Mouse (Mus musculus) liver, embryonic 14.5 days (tissue): ENCODE results near the gene Ubl3. TPM values are rescaled to one million over a fixed set of nuclear protein-coding genes. Genes with fewer than 3 reads are reported as not detected.

Source experiments
- ATAC-seq: fragments of 200-750 bp; cut with Nextera tagmentation; 2 replicates; pipeline ENCODE4 v1.8.0; 2017; ENCODE audit warnings: moderate number of reproducible peaks, mild to moderate bottlenecking, moderate library complexity; ENCODE audit not compliant: insufficient read depth
- DNase-seq, 3 experiments: peaks; one replicate each; pipeline ENCODE4 v3.0.0-alpha.2; 2012 to 2013; ENCODE audit warnings: low read depth in 3 of 3, low spot score in 3 of 3
- H3K27ac ChIP-seq: fragments of 300-500 bp; sonication (generic); 2 replicates; pipeline ENCODE4 v1.5.1; 2014; ENCODE audit warnings: moderate library complexity, mild to moderate bottlenecking, control low read depth, inconsistent platforms
- H3K27me3 ChIP-seq: fragments of 300-500 bp; sonication (generic); 2 replicates; pipeline ENCODE4 v1.6.1; 2014; ENCODE audit warnings: mild to moderate bottlenecking, low read length, moderate library complexity; ENCODE audit not compliant: control insufficient read depth, insufficient read depth
- H3K36me3 ChIP-seq: fragments of 300-500 bp; sonication (generic); replicated peaks from 2 replicates; pipeline ENCODE4 v1.6.1; 2014; ENCODE audit warnings: low read depth; ENCODE audit not compliant: control insufficient read depth, insufficient read depth
- H3K4me1 ChIP-seq, 2 experiments: fragments of 200-500 bp in 1 of 2; fragments of 300-500 bp in 1 of 2; sonication (generic) in 1 of 2; replicated peaks; 2 replicates each; pipeline ENCODE4 v1.6.1; 2012 to 2014; ENCODE audit warnings: antibody characterized with exemption in 1 of 2, inconsistent platforms in 1 of 2, low read length in 1 of 2; ENCODE audit not compliant: control insufficient read depth in 2 of 2, insufficient read depth in 2 of 2
- H3K4me2 ChIP-seq: fragments of 300-500 bp; sonication (generic); 2 replicates; pipeline ENCODE4 v1.6.1; 2014; ENCODE audit warnings: low read depth, mild to moderate bottlenecking, control low read depth, moderate library complexity
- H3K4me3 ChIP-seq, 2 experiments: fragments of 200-500 bp in 1 of 2; fragments of 300-500 bp in 1 of 2; sonication (generic) in 1 of 2; 2 replicates each; pipeline ENCODE4 v1.5.1; 2012 to 2014; ENCODE audit warnings: low read depth in 2 of 2, low read length in 2 of 2, mild to moderate bottlenecking in 2 of 2, control low read depth in 1 of 2, inconsistent platforms in 1 of 2, moderate library complexity in 1 of 2; ENCODE audit not compliant: insufficient read depth in 1 of 2
- H3K9ac ChIP-seq: fragments of 300-500 bp; sonication (generic); replicated peaks from 2 replicates; pipeline ENCODE4 v1.6.1; 2014; ENCODE audit warnings: mild to moderate bottlenecking, control low read depth, moderate library complexity
- H3K9me3 ChIP-seq: fragments of 300-500 bp; sonication (generic); 2 replicates; pipeline ENCODE4 v1.6.1; 2016; ENCODE audit warnings: low read length, mixed read lengths; ENCODE audit not compliant: control insufficient read depth
- CTCF ChIP-seq: IDR thresholded peaks from 2 replicates; pipeline ENCODE4 v1.5.1; 2016; ENCODE audit warnings: antibody characterized with exemption, low read depth, control low read depth
- EP300 ChIP-seq: IDR thresholded peaks from 2 replicates; pipeline ENCODE4 v1.6.1; 2016; ENCODE audit warnings: antibody characterized with exemption, low read depth
- WGBS: fragments of 180-500 bp; shearing (Covaris S2); extraction: QIAGEN DNeasy Blood & Tissue Kit; methylation state at CpG from one replicate; pipeline ENCODE4 v1.1.7; 2014; ENCODE audit not compliant: insufficient replicate concordance; 5-methylcytosine and 5-hydroxymethylcytosine counted together
- polyA plus RNA-seq, 2 experiments: library from polyadenylated mRNA; depleted of rRNA in 1 of 2; stranded (reverse) in 1 of 2; unstranded in 1 of 2; fragments of >200 nt; fragmentation: Nextera tagmentation in 1 of 2; extraction: Ambion mirVana in 1 of 2; gene quantifications; 2 replicates each; pipeline versions ENCODE4 v1.2.1 to v1.2.3; 2012 to 2014

The Ubl3 gene
- polyA plus RNA-seq, 2 experiments: 6.3 to 16.0 TPM

- no peaks in the 10 kb centered on the region for H3K4me1 ChIP-seq
- TF ChIP-seq CTCF: no peak
- TF ChIP-seq EP300: no peak
- H3K4me3 ChIP-seq: no peak overlapping the region
- WGBS: 58% methylated on average over 5 of the region's 5 CpGs
- H3K36me3 ChIP-seq: no peaks in the 10 kb centered on the region
- no peak for ATAC-seq
- no peaks in the 10 kb centered on the region for H3K9me3 ChIP-seq
- no peak overlapping the region for H3K27ac ChIP-seq
- no peak overlapping the region for H3K4me2 ChIP-seq
- no peak overlapping the region for H3K9ac ChIP-seq
- no peaks in the 10 kb centered on the region for H3K27me3 ChIP-seq
- no peak for DNase-seq
Observed at GRCm38 (mm10) chr5:148572676-148573075, 20.1 kb upstream of the Ubl3 start.

DNA sequence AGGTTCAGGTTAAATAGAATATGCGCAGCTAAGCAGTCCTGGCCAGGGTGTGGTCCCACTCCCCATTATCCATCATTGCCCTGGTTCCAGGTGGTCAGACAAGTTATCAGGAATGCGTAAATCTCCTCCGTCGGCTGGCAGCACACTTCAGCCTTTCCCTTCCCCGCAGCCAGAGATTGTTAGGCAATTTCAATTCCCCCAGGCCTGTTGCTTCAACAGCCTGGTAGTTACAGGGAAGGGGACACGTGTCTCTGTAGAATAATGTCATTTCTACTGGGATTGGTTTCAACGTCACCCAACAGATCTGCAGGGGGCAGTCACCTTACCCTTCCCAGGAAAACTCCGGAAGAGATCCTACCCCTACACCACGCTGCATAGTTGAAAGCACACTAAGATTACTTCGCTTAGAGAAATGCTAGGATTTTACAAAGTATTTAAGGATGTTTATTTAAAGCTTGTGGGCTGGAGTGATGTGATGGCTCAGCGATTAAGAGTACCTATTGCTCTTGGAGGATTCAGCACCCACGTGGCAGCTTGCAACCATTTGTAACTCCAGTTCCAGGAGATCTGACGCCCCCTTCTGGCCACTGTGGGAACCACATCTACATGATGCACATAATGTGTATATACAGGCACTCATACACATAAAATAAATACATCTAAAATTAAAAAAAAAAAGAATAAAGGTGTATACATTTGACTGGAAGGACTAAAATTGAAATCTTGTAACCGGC lies 18.1 kb upstream of the Ubl3 start:
- TF ChIP-seq CTCF (peak; percentile 37), EP300 (no peak)
- no peak overlapping the region for H3K9ac ChIP-seq
- H3K27ac ChIP-seq: no peak overlapping the region
- ATAC-seq: no peak
- H3K4me3 ChIP-seq: no peak overlapping the region
- no peak overlapping the region for H3K4me2 ChIP-seq
- no peak for DNase-seq
- no peaks in the 10 kb centered on the region for H3K9me3 ChIP-seq
- no peaks in the 10 kb centered on the region for H3K4me1 ChIP-seq
- 73% methylated on average over 14 of the region's 14 CpGs for WGBS
- H3K27me3 ChIP-seq: no peaks in the 10 kb centered on the region
- no peaks in the 10 kb centered on the region for H3K36me3 ChIP-seq

- H3K27ac ChIP-seq: no peak overlapping the region
- no peak overlapping the region for H3K9ac ChIP-seq
- no peak for ATAC-seq
- H3K36me3 ChIP-seq: no peaks in the 10 kb centered on the region
- no peaks in the 10 kb centered on the region for H3K27me3 ChIP-seq
- H3K4me3 ChIP-seq: no peak overlapping the region
- no peak for DNase-seq
- H3K9me3 ChIP-seq: no peaks in the 10 kb centered on the region
- H3K4me2 ChIP-seq: no peak overlapping the region
- WGBS: 74% methylated on average over 13 of the region's 13 CpGs
- H3K4me1 ChIP-seq: no peaks in the 10 kb centered on the region
- no peak for TF ChIP-seq EP300
- TF ChIP-seq CTCF: no peak
Observed at GRCm38 (mm10) chr5:148569444-148569843, 16.9 kb upstream of the Ubl3 start.

GRCm38 (mm10) chr5:148565636-148566035 lies 13.0 kb upstream of the Ubl3 start:
- DNase-seq: no peak
- WGBS: 39% methylated on average over 6 of the region's 6 CpGs
- H3K27ac ChIP-seq: no peak overlapping the region
- H3K27me3 ChIP-seq: no peaks in the 10 kb centered on the region
- H3K4me3 ChIP-seq: no peak overlapping the region
- ATAC-seq: no peak
- no peak for TF ChIP-seq EP300
- no peak for TF ChIP-seq CTCF
- H3K9ac ChIP-seq: no peak overlapping the region
- H3K4me2 ChIP-seq: no peak overlapping the region
- no peaks in the 10 kb centered on the region for H3K36me3 ChIP-seq
- no peaks in the 10 kb centered on the region for H3K9me3 ChIP-seq
- no peaks in the 10 kb centered on the region for H3K4me1 ChIP-seq

DNA sequence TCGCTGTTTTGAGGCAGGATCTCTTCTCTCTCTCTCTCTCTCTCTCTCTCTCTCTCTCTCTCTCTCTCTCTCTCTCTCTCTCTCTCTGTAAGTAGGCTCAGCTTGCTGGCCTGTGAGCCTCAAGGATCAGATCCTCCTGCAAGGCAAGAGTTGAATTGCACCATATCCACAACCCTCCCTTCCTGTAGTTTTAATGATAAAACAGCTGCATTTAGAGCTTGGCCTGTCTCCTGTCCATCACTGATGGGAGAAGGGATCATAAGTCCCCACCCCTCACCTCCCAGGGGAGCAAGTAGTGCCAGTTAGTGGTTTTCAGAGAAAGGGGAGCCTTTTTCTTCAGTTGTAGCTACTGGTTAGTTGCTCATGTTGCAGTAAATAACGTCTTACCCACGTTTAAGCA lies 11.5 kb upstream of the Ubl3 start:
- ATAC-seq (no peak), DNase-seq (no peak)
- TF ChIP-seq CTCF (no peak), EP300 (no peak)
- Histone ChIP-seq H3K4me2 (no peak overlapping the region), H3K27me3 (no peaks in the 10 kb centered on the region), H3K9ac (no peak overlapping the region), H3K36me3 (no peaks in the 10 kb centered on the region), H3K9me3 (no peaks in the 10 kb centered on the region), H3K27ac (no peak overlapping the region), H3K4me3 (no peak overlapping the region), H3K4me1 (no peaks in the 10 kb centered on the region)
- WGBS: 62% methylated on average over 3 of the region's 3 CpGs
